Mouse (Mus musculus) right cerebral cortex, postnatal 36 days (tissue): Measurements from ENCODE around the gene Sema3b.

Experiments
- DNase-seq, 2 experiments: peaks; one replicate each; pipeline ENCODE4 v3.0.0; 2022; ENCODE audit warnings: low spot score in 2 of 2, mixed read lengths in 1 of 2

Sema3b gene

DNA sequence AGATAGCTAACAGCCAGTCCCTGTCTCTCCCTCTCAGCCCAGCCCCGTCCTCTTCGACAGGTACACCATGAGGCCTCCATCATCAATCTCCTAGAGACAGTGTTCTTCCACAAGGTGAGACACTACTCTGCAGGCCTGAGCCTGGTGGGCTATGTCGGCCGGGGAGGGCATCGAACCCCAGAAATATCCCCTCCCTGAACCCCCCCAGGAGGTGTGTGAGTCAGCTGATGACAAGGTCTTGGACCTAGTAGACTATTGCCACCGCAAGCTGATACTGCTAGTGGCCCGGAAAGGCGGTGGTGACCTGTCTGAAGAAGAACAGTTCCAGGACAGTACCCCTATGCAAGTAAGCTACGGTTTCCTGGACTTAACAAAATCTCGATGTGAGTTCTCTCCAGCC, 60.2 kb downstream of the Sema3b start:
- DNase-seq, result no peak

GRCm38 (mm10) chr9:107547957-107548356, 61.1 kb downstream of the Sema3b start:
- DNase-seq, result no peak
